Mouse (Mus musculus) hindbrain, embryonic 16.5 days (tissue): ENCODE measurements around the gene Ulk3. TPM values are rescaled to one million over a fixed set of nuclear protein-coding genes. Genes with fewer than 3 reads are reported as not detected.

ENCODE experiments used
- ATAC-seq: fragments of 200-750 bp; cut with Nextera tagmentation; 2 replicates; pipeline ENCODE4 v1.8.0; 2017; ENCODE audit warnings: moderate TSS enrichment, moderate library complexity
- H3K27ac ChIP-seq: fragments of 300-500 bp; sonication (generic); 2 replicates; pipeline ENCODE4 v1.5.1; 2014; ENCODE audit warnings: low read depth, mild to moderate bottlenecking, control low read depth, low read length, moderate library complexity
- H3K27me3 ChIP-seq: fragments of 300-500 bp; sonication (generic); replicated peaks from 2 replicates; pipeline ENCODE4 v1.6.1; 2014; ENCODE audit warnings: low read length; ENCODE audit not compliant: control insufficient read depth, insufficient read depth
- H3K36me3 ChIP-seq: fragments of 300-500 bp; sonication (generic); 2 replicates; pipeline ENCODE4 v1.6.1; 2014; ENCODE audit warnings: mild to moderate bottlenecking, low read length, moderate library complexity, mixed read lengths; ENCODE audit not compliant: control insufficient read depth, insufficient read depth
- H3K4me1 ChIP-seq: fragments of 300-500 bp; sonication (generic); 2 replicates; pipeline ENCODE4 v1.6.1; 2014; ENCODE audit warnings: low read depth, low read length; ENCODE audit not compliant: control insufficient read depth, insufficient read depth
- H3K4me2 ChIP-seq: fragments of 300-500 bp; sonication (generic); 2 replicates; pipeline ENCODE4 v1.6.1; 2014; ENCODE audit warnings: mild to moderate bottlenecking, low read length, control low read depth, moderate library complexity
- H3K4me3 ChIP-seq: fragments of 300-500 bp; sonication (generic); 2 replicates; pipeline ENCODE4 v1.5.1; 2014; ENCODE audit warnings: mild to moderate bottlenecking, low read length, control low read depth, moderate library complexity
- H3K9ac ChIP-seq: fragments of 300-500 bp; sonication (generic); 2 replicates; pipeline ENCODE4 v1.6.1; 2014; ENCODE audit warnings: low read depth, mild to moderate bottlenecking, control low read depth, low read length, moderate library complexity
- H3K9me3 ChIP-seq: fragments of 300-500 bp; sonication (generic); 2 replicates; pipeline ENCODE4 v1.6.1; 2014; ENCODE audit warnings: mild to moderate bottlenecking, low read length, moderate library complexity; ENCODE audit not compliant: control insufficient read depth
- WGBS: fragments of 180-500 bp; shearing (Covaris S2); extraction: QIAGEN DNeasy Blood & Tissue Kit; methylation state at CpG from one replicate; pipeline ENCODE4 v1.1.7; 2014; 5-methylcytosine and 5-hydroxymethylcytosine counted together
- polyA plus RNA-seq: library from polyadenylated mRNA; unstranded; fragments of >200 nt; fragmentation: Nextera tagmentation; extraction: Ambion mirVana; gene quantifications from 2 replicates; pipeline ENCODE4 v1.2.1, GENCODE M21; 2015

The Ulk3 gene
- polyA plus RNA-seq, 1 experiment from 2014 or later, result 33.9 TPM

DNA sequence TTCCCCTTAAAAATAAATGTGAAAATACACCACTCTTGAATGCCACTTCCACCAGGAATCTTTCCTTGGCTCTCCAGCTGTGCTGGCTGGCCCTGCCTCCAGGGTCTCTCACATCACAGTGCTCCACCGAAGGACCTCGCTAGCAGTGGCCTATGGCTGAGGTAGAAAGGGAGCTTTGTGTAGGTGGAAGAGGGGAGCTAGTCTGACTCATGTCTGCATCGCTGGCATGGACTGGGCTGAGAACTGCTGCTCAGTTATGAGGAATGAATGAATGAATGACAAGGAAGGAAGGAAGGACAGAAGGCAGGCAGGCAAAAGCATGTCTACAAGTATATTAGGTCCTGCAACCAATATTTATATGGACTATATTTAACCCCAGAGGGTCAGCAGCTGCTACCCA, 48.0 kb downstream of the Ulk3 start:
- no peak for ATAC-seq
- 76% methylated on average over 3 of the region's 3 CpGs for WGBS
- peaks cover 57% of the 10 kb centered on the region for H3K4me1 ChIP-seq
- no peak overlapping the region for H3K4me3 ChIP-seq
- H3K9ac ChIP-seq, result no peak overlapping the region
- H3K9me3 ChIP-seq, result no peaks in the 10 kb centered on the region
- peak overlapping the region; percentile 0; the same call in 1 of the 2 replicates for H3K27ac ChIP-seq
- H3K27me3 ChIP-seq, result no peaks in the 10 kb centered on the region
- H3K4me2 ChIP-seq, result no peak overlapping the region
- H3K36me3 ChIP-seq, result no peaks in the 10 kb centered on the region

DNA sequence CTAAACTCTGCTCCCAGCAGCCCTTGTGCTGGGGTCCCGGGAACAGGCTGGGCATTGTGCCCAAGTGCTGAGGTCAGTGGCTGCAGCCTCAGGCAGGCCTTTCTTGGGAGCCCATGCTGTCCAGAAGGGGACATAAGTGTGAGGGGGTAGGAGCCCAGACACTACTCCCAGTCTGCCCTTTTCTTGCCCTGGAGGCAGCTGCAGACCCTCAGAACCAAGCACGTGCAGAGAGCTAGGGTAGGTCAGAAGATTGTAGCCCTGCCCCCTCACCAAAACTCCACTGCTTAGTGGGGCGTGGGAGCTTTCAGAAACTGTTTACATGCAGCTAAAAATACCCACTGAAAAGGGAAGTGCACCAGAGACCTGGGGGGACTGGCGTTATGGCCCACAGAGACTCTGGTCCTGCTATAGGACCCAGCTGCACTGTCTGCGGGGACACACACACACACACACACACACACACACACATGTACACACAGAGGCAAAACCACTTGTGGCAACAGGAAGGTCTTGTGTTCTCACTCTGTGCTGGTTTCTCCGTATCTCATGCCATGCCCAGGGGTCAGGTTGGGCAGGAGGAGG, 48.6 kb downstream of the Ulk3 start:
- peaks cover 63% of the 10 kb centered on the region for H3K4me1 ChIP-seq
- no peaks in the 10 kb centered on the region for H3K9me3 ChIP-seq
- peak; percentile 41; the same call in 1 of the 2 replicates for ATAC-seq
- 41% methylated on average over 6 of the region's 6 CpGs for WGBS
- peak overlapping the region; percentile 42 for H3K27ac ChIP-seq
- H3K27me3 ChIP-seq, result no peaks in the 10 kb centered on the region
- H3K36me3 ChIP-seq, result no peaks in the 10 kb centered on the region
- no peak overlapping the region for H3K4me2 ChIP-seq
- no peak overlapping the region for H3K9ac ChIP-seq
- H3K4me3 ChIP-seq, result no peak overlapping the region

DNA sequence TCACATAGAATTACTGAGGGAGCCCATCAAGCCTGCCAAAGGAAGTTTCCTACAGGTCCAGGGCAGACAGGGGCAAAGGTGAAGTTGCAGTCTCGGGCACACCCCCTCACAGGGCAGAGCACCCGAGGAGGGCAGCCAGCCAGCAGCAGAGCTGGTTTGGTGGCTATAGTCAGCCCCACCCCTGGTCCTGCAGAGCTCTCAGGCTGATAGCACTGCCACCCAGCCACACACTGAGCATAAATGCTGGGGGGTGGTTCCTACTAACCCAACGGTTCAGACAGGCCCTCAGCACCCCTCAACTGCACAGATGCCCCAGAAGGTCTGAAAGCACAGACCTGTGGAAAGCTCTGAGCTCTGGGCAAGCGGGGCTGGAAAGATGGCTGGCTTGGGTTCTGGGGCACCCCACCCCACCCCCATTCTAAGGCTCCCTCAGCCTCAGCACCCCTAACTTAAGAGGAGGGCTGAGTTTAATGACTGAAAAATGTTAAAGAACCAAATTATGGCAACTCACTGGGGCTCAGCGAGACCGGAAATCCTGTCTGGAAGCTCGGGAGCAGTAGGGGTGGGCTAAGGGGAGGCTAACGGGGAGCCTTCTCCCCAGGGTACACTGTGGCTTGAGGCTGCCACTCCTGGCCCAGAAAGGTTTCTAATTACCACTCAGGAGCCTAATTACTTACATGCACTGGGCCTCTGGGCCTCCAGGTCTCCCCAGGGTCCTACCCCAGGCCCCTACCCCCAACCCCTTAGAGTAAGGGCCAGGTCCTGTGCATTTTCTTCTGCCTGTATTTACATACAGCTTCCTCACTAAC, 49.6 kb downstream of the Ulk3 start:
- Histone ChIP-seq H3K27me3 (no peaks in the 10 kb centered on the region), H3K4me2 (no peak overlapping the region), H3K4me1 (peaks cover 71% of the 10 kb centered on the region), H3K27ac (0 out of 2 replicates have a peak overlapping the region, but pooled peaks have one; percentile 14), H3K4me3 (no peak overlapping the region), H3K9ac (peak overlapping the region; percentile 35; the same call in 1 of the 2 replicates), H3K36me3 (no peaks in the 10 kb centered on the region), H3K9me3 (no peaks in the 10 kb centered on the region)
- no peak for ATAC-seq
- WGBS, result 43% methylated on average over 8 of the region's 8 CpGs

DNA sequence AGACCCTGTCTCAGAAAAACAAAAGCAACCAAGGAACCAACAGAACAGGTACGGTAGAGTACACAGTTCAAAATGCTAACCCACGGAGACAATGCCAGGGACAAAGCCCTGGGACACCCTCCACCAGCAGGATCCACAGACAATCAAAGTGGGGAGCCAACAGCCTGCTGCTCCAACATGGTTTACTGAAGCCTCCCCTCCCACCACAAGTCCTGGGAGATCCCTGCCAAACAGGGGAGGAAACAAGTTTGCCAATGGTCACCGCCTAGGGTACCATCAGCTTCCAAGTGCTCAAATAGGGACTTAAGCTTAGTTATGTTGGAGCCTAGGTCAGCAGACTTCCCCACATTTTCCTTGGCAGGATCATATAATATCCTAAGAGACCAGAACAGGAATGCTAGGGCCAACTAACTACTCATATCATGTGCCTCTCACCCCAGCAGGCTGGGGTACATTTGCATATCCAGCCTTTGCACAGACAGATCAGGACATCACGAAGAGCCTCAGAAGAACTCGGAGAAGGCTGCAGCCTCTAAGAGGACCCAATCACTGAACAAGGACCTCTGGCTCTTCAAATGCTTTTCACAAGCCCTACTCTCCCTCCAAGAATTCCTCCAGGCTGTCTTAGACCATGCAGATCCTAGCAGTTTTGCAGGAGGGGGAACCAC, 50.5 kb downstream of the Ulk3 start:
- ATAC-seq, result no peak
- Histone ChIP-seq H3K4me1 (peaks cover 74% of the 10 kb centered on the region), H3K9ac (peak overlapping the region; percentile 13; the same call in 1 of the 2 replicates), H3K4me2 (peak overlapping the region; percentile 13; the same call in 1 of the 2 replicates), H3K27me3 (no peaks in the 10 kb centered on the region), H3K27ac (no peak overlapping the region), H3K9me3 (no peaks in the 10 kb centered on the region), H3K36me3 (no peaks in the 10 kb centered on the region), H3K4me3 (no peak overlapping the region)
- WGBS, result 54% methylated on average over 5 of the region's 5 CpGs

DNA sequence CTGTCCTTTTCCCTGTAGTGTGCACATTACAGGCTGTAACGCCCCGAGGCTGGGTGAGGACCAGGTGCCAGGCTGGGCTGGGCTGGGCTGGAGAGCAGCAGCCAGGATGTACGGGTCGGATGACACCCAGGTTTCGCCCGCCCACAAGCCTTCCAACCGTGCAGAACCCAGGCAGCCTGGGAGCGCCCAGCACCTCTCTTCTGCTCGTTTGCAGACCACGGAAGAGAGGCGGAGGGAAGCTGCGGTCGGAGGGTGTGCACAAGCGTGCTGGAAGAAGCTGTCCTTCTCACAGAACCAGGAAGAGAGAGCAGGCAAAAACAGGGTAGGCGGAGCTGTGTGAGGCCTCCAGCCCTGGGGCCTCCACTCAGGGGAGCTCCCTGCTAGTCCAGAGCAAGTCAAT, 51.1 kb downstream of the Ulk3 start:
- WGBS, result 34% methylated on average over 15 of the region's 15 CpGs
- no peak overlapping the region for H3K4me3 ChIP-seq
- H3K9me3 ChIP-seq, result no peaks in the 10 kb centered on the region
- H3K27me3 ChIP-seq, result no peaks in the 10 kb centered on the region
- H3K9ac ChIP-seq, result peak overlapping the region; percentile 13; the same call in 1 of the 2 replicates
- H3K4me2 ChIP-seq, result peak overlapping the region; percentile 13; the same call in 1 of the 2 replicates
- no peak overlapping the region for H3K27ac ChIP-seq
- peaks cover 74% of the 10 kb centered on the region for H3K4me1 ChIP-seq
- H3K36me3 ChIP-seq, result no peaks in the 10 kb centered on the region
- no peak for ATAC-seq

DNA sequence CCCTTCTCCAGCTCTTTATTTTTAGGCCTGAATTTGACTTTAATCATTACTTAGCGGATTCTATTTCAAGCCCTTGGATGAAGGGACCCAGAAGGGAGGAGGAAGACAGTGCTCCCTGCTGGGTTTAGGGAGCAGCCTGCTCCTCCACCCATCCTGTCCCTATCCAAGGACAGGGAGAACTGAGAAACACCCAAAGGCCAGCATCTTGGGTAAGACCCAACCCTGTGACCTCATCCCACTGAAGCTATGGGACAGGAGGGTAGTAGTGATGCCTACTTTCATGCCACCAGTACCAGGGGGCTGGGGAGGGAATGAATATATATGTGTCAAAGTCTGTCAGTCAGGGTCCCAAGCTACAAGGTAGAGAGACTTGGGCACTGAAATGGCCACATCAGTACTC, 51.8 kb downstream of the Ulk3 start:
- H3K9me3 ChIP-seq, result no peaks in the 10 kb centered on the region
- H3K36me3 ChIP-seq, result no peaks in the 10 kb centered on the region
- H3K27ac ChIP-seq, result no peak overlapping the region
- ATAC-seq, result no peak
- H3K4me3 ChIP-seq, result no peak overlapping the region
- H3K9ac ChIP-seq, result no peak overlapping the region
- H3K4me2 ChIP-seq, result no peak overlapping the region; the same call in 1 of the 2 replicates
- no peaks in the 10 kb centered on the region for H3K27me3 ChIP-seq
- WGBS, result 81% methylated on average over 1 of the region's 1 CpGs
- peaks cover 74% of the 10 kb centered on the region for H3K4me1 ChIP-seq

DNA sequence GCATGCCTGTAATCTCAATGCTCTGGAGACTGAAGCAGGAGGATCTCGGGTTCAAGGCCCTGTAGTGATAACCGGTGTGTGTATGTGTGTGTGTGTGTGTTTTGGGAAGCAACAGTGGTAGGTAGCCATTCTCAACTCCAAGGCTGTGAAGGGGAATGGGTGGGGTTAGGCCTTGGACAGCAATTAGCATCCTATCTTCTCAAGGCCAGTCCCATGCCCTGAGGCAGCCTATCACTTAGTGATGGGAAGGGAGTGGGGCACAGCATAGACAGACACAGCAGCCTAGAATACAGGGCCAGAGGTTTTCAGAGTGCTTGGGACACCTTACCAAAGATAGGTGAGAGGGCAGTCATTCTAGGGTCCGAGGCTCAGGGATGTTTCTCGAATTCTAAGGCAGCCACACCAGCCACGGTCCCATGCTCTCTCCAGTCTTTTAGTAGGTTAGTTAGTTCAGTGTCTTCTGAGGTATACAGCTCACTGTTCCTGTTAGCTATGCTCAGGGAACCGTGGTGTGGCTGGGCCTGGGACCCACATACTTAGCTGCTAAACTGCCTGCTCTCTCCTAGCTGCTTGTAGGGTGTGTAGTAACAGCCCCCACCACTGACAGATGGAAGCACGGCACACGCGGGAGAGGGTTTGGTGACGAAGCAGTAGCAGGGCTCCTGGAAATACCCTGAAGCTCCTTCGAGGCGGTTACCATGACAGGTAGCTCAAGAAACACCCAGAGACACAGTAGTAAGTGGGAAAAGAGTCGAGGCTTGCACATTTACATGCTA, 52.7 kb downstream of the Ulk3 start:
- Histone ChIP-seq H3K4me3 (no peak overlapping the region), H3K9me3 (no peaks in the 10 kb centered on the region), H3K36me3 (no peaks in the 10 kb centered on the region), H3K27ac (no peak overlapping the region), H3K27me3 (no peaks in the 10 kb centered on the region), H3K9ac (peak overlapping the region; percentile 22; the same call in 1 of the 2 replicates), H3K4me1 (peaks cover 74% of the 10 kb centered on the region), H3K4me2 (no peak overlapping the region; the same call in 1 of the 2 replicates)
- 83% methylated on average over 13 of the region's 13 CpGs for WGBS
- ATAC-seq, result no peak

DNA sequence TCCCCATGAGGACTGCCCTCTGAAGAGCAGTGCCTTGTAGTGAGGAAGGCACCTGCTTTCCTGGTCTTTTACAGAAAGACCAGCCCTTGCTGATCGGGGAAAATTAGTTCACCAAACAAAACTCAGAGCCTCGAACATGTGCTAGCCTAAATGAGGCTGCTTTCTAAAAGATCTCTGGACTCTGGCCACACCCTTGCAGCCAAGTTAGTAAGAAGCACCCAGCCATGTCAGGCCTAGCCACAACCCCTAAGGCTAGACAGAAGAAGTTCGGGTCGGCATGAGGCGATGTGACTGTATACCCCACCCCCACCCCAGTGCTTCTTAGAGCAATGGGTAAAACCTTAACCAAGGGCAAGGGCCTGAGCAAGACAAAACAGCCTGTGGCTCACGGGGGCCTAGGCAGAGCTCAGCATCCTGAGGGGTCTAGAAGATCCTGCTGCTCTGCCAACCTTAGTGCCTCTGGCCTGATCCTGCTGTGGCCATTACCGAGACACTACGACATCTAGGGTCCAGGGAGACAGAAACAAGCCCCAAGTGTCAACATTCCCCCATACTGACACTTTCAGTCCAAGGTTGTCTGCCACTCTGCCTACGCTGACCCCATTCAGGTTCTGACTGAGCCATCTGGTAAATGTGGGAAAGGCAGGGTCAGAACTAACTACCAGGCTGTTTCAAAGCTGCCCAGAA, 54.1 kb downstream of the Ulk3 start:
- Histone ChIP-seq H3K9me3 (no peaks in the 10 kb centered on the region), H3K36me3 (no peaks in the 10 kb centered on the region), H3K4me1 (peaks cover 62% of the 10 kb centered on the region), H3K4me2 (peak overlapping the region; percentile 98), H3K9ac (peak overlapping the region; percentile 100), H3K27me3 (no peaks in the 10 kb centered on the region), H3K27ac (no peak overlapping the region), H3K4me3 (peak overlapping the region; percentile 96)
- no peak for ATAC-seq
- WGBS, result 68% methylated on average over 9 of the region's 9 CpGs
